Mouse (Mus musculus) ovary, adult 10 weeks (tissue): ENCODE results near the gene Olfr149. TPM values are rescaled to one million over a fixed set of nuclear protein-coding genes. Genes with fewer than 3 reads are reported as not detected.

Source experiments
- polyA plus RNA-seq: library from polyadenylated mRNA; stranded (reverse); fragments of 350-450 nt; fragmentation: Illumina TruSeq; extraction: RNeasy Lipid Tissue Mini Kit (QIAGEN cat#74804); gene quantifications from one replicate; pipeline ENCODE4 v1.2.3, GENCODE M21; 2014

The Olfr149 gene
- not detected for polyA plus RNA-seq

GRCm38 (mm10) chr9:39707017-39707416 is at the start of gene Olfr149:
Gene Olfr149 (minus strand): TSS chr9:39707117.

GRCm38 (mm10) chr9:39745949-39746348 is 39.0 kb upstream of the Olfr149 start, which contains the start of gene Olfr967:
Gene Olfr967 (plus strand): TSS chr9:39746249.

GRCm38 (mm10) chr9:39730678-39731077 is 23.8 kb upstream of the Olfr149 start, which contains the start of gene Olfr150:
Gene Olfr150 (plus strand): TSS chr9:39730978.

GRCm38 (mm10) chr9:39711053-39711452 is 4.1 kb upstream of the Olfr149 start, which contains the start of gene Olfr965:
Gene Olfr965 (plus strand): TSS chr9:39711353.

GRCm38 (mm10) chr9:39666905-39667304 is 40.0 kb downstream of the Olfr149 start, which contains the start of gene Olfr963:
Gene Olfr963 (plus strand): TSS chr9:39667205.

Other genes with a start within 250 kb of the Olfr149 start
- not detected for gene Olfr955, start 235.2 kb downstream of the Olfr149 start, polyA plus RNA-seq
- gene Olfr44, start 213.1 kb downstream of the Olfr149 start, polyA plus RNA-seq: not detected
- not detected for gene Olfr957, start 191.3 kb downstream of the Olfr149 start, polyA plus RNA-seq
- gene Olfr958, start 153.1 kb downstream of the Olfr149 start, polyA plus RNA-seq: not detected
- gene Olfr959, start 131.5 kb downstream of the Olfr149 start, polyA plus RNA-seq: not detected
- 5.8 TPM for gene AW551984, start 102.7 kb downstream of the Olfr149 start, polyA plus RNA-seq
- gene Olfr148, start 96.5 kb downstream of the Olfr149 start, polyA plus RNA-seq: not detected
- not detected for gene Olfr960, start 85.7 kb downstream of the Olfr149 start, polyA plus RNA-seq
- gene Olfr961, start 62.0 kb downstream of the Olfr149 start, polyA plus RNA-seq: not detected
- gene Olfr963, start 39.9 kb downstream of the Olfr149 start, polyA plus RNA-seq: not detected
- not detected for gene Olfr965, start 4.2 kb upstream of the Olfr149 start, polyA plus RNA-seq
- gene Olfr150, start 23.9 kb upstream of the Olfr149 start, polyA plus RNA-seq: not detected
- not detected for gene Olfr967, start 39.1 kb upstream of the Olfr149 start, polyA plus RNA-seq
- not detected for gene Olfr968, start 76.1 kb upstream of the Olfr149 start, polyA plus RNA-seq
- gene Olfr969, start 83.8 kb upstream of the Olfr149 start, polyA plus RNA-seq: not detected
- not detected for gene Olfr970, start 101.7 kb upstream of the Olfr149 start, polyA plus RNA-seq
- gene Olfr971, start 129.8 kb upstream of the Olfr149 start, polyA plus RNA-seq: not detected
- gene Olfr972, start 159.3 kb upstream of the Olfr149 start, polyA plus RNA-seq: not detected
- not detected for gene Olfr229, start 200.2 kb upstream of the Olfr149 start, polyA plus RNA-seq
- not detected for gene Olfr974, start 230.4 kb upstream of the Olfr149 start, polyA plus RNA-seq
- gene Olfr975, start 244.9 kb upstream of the Olfr149 start, polyA plus RNA-seq: not detected